Mouse (Mus musculus): ENCODE measurements around the gene Brd3.

Gene Brd3

DNA sequence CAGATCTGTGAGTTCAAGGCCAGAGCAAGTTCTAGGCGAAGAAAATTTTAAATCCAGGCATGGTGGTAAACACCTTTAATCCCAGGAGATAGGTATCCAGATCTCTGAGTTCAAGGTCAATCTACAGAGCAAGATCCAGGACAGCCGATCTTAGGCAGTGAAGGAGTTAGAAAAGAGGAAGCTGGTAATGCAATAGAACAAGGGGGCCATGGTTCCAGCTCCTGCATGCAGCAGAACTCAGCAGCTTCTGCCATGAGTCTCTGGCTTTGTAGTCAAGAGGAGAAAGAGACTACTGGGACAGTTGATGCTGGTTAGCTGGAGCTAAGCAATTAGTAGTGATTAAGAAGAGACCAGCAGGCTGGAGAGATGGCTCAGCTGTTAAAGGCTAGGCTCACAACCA lies 105.9 kb downstream of the Brd3 start:
- DNase-seq (ENCODE audit: low spot score in 2 of 2): no peak

- DNase-seq (ENCODE audit: low spot score in 2 of 2): no peak
These were observed 107.4 kb downstream of the Brd3 start for GRCm38 (mm10) chr2:27400083-27400482.

GRCm38 (mm10) chr2:27396656-27397440 lies 110.6 kb downstream of the Brd3 start:
- DNase-seq (ENCODE audit: low spot score in 2 of 2): no peak
